In the genomic region with DNA sequence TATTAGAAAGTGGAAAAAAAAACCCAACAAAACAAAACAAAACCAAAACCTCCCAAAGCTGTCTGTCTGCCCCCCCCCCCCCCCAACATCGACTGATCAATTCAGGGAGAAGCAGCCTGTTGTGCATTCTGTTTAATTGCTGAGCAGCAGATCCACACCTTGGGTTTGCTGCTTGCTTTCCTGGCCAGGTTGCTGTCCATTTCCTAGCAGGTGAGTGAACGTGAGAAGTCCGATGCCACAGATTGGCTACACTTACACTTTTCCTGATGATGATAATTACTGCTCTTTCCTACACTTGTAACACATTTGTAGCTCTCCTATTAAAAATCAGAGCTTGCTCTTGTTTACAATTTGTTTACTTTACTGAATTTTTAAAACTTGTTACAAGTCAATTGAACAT, we compare ENCODE assay signal across 17 mouse cellular contexts. TPM values are rescaled to one million over a fixed set of nuclear protein-coding genes. Genes with fewer than 3 reads are reported as not detected.
DNase-seq lines count a peak whose midpoint lies in the region; ATAC-seq and TF ChIP-seq lines count a peak whose summit lies in the region.
"Had no signal": no experiment of that assay in that cellular context is flagged by ENCODE, and none has a peak within 500 bp of the region (broad histone marks: within the 10 kb centered on the region; RNA-seq: fewer than 3 reads in every experiment).

No protein-coding gene starts in this region.

- H3K27me3 ChIP-seq in hindbrain, embryonic 10.5 days (ENCODE audit: insufficient read depth, poor library complexity, severe bottlenecking) = no peaks in the 10 kb centered on the region
- H3K27me3 ChIP-seq in hindbrain, embryonic 14.5 days (ENCODE audit: control insufficient read depth, insufficient read depth, low read length) = no peaks in the 10 kb centered on the region
- H3K27me3 ChIP-seq in lung, embryonic 14.5 days (ENCODE audit: insufficient read depth, low read length) = no peaks in the 10 kb centered on the region
- peaks cover 37% of the 10 kb centered on the region for H3K27me3 ChIP-seq in intestine, postnatal 0 days (replicated peaks; ENCODE audit: control insufficient read depth, insufficient read depth, low read length)
- H3K27me3 ChIP-seq: heart, embryonic 13.5 days; neural tube, embryonic 12.5 days had no signal

- H3K9me3 ChIP-seq in hindbrain, embryonic 10.5 days = no peaks in the 10 kb centered on the region
- H3K9me3 ChIP-seq in hindbrain, embryonic 14.5 days (ENCODE audit: control insufficient read depth, low read length) = no peaks in the 10 kb centered on the region
- H3K9me3 ChIP-seq in lung, embryonic 14.5 days (ENCODE audit: low read depth, low read length) = no peaks in the 10 kb centered on the region
- no peaks in the 10 kb centered on the region for H3K9me3 ChIP-seq in intestine, postnatal 0 days (ENCODE audit: control insufficient read depth)
- H3K9me3 ChIP-seq: heart, embryonic 13.5 days; hindbrain, embryonic 15.5 days; neural tube, embryonic 12.5 days had no signal

- no peak for TF ChIP-seq CTCF in lung, embryonic 14.5 days (IDR thresholded peaks at IDR 0.05; ENCODE audit: low read depth)
- TF ChIP-seq CTCF in intestine, postnatal 0 days (IDR thresholded peaks at IDR 0.05; ENCODE audit: low read depth) = no peak

- ATAC-seq in hindbrain, embryonic 14.5 days (ENCODE audit: low FRiP score) = no peak
- ATAC-seq in lung, embryonic 14.5 days (ENCODE audit: insufficient read depth) = no peak
- ATAC-seq in intestine, postnatal 0 days = no peak
- ATAC-seq: activated CD4-positive, CD25-positive, alpha-beta regulatory T cell, adult 4 months had no signal

- 0 out of 2 replicates have a peak overlapping the region, but pooled peaks have one; percentile 11 for H3K4me3 ChIP-seq in hindbrain, embryonic 10.5 days
- no peak overlapping the region for H3K4me3 ChIP-seq in hindbrain, embryonic 14.5 days (replicated peaks; ENCODE audit: low read length)
- H3K4me3 ChIP-seq in lung, embryonic 14.5 days (ENCODE audit: low read depth, low read length) = peak overlapping the region; percentile 16; the same call in 1 of the 2 replicates
- no peak overlapping the region for H3K4me3 ChIP-seq in intestine, postnatal 0 days (ENCODE audit: low read depth, low read length)

- H3K4me1 ChIP-seq in hindbrain, embryonic 10.5 days (replicated peaks) = peaks cover 34% of the 10 kb centered on the region
- H3K4me1 ChIP-seq in hindbrain, embryonic 14.5 days (replicated peaks; ENCODE audit: control insufficient read depth, insufficient read depth, low read length) = peaks cover 14% of the 10 kb centered on the region; the same call in 1 of the 2 replicates
- H3K4me1 ChIP-seq in lung, embryonic 14.5 days (ENCODE audit: insufficient read depth) = peaks cover 9% of the 10 kb centered on the region; the same call in 1 of the 2 replicates
- H3K4me1 ChIP-seq in intestine, postnatal 0 days (replicated peaks; ENCODE audit: control insufficient read depth, insufficient read depth, low read length) = no peaks in the 10 kb centered on the region

- H3K4me2 ChIP-seq in hindbrain, embryonic 14.5 days (replicated peaks) = no peak overlapping the region
- peak overlapping the region; percentile 57 for H3K4me2 ChIP-seq in lung, embryonic 14.5 days
- peak overlapping the region; percentile 41; the same call in 1 of the 2 replicates for H3K4me2 ChIP-seq in intestine, postnatal 0 days (replicated peaks; ENCODE audit: low read depth)

- no peak overlapping the region for H3K27ac ChIP-seq in hindbrain, embryonic 10.5 days
- H3K27ac ChIP-seq in hindbrain, embryonic 14.5 days = no peak overlapping the region
- 0 out of 2 replicates have a peak overlapping the region, but pooled peaks have one; percentile 63 for H3K27ac ChIP-seq in lung, embryonic 14.5 days (ENCODE audit: low read depth)
- H3K27ac ChIP-seq in intestine, postnatal 0 days (ENCODE audit: low read depth, low read length) = no peak overlapping the region; the same call in 1 of the 2 replicates

- no peaks in the 10 kb centered on the region for H3K36me3 ChIP-seq in hindbrain, embryonic 10.5 days
- H3K36me3 ChIP-seq in hindbrain, embryonic 14.5 days (replicated peaks; ENCODE audit: control insufficient read depth, insufficient read depth) = no peaks in the 10 kb centered on the region
- no peaks in the 10 kb centered on the region for H3K36me3 ChIP-seq in lung, embryonic 14.5 days (ENCODE audit: insufficient read depth)
- H3K36me3 ChIP-seq in intestine, postnatal 0 days (ENCODE audit: control insufficient read depth, insufficient read depth) = no peaks in the 10 kb centered on the region
- H3K36me3 ChIP-seq: heart, embryonic 13.5 days; hindbrain, embryonic 15.5 days; neural tube, embryonic 12.5 days had no signal

- DNase-seq in hindbrain, embryonic 10.5 days (ENCODE audit: low spot score) = no peak
- no peak for DNase-seq in hindbrain, embryonic 14.5 days (ENCODE audit: low spot score)
- DNase-seq in lung, embryonic 14.5 days = peak; percentile 27
- no peak for DNase-seq in lung, postnatal 10 days
- DNase-seq in adipocyte (ENCODE audit: low spot score) = peak; percentile 35
- no peak for DNase-seq in T-cell, adult 2 months (ENCODE audit: low spot score)
- DNase-seq in urinary bladder, postnatal 4 days (ENCODE audit: low spot score in 2 of 2) = no peak
- DNase-seq: cerebellum, adult 9-11 months; gastrocnemius, postnatal 10 days; kidney, postnatal 25 days; right cerebral cortex, adult 18-20 months; thymus, postnatal 36 days had no signal

- WGBS in hindbrain, embryonic 10.5 days = 33% methylated on average over 3 of the region's 3 CpGs
- 42% methylated on average over 3 of the region's 3 CpGs for WGBS in hindbrain, embryonic 14.5 days
- WGBS in lung, embryonic 14.5 days = 46% methylated on average over 3 of the region's 3 CpGs
- 53% methylated on average over 3 of the region's 3 CpGs for whole genome bisulfite sequencing in intestine, postnatal 0 days

- no peak overlapping the region for H3K9ac ChIP-seq in hindbrain, embryonic 14.5 days
- peak overlapping the region; percentile 30; the same call in 1 of the 2 replicates for H3K9ac ChIP-seq in lung, embryonic 14.5 days
- no peak overlapping the region for H3K9ac ChIP-seq in intestine, postnatal 0 days (ENCODE audit: low read depth, low read length)
- H3K9ac ChIP-seq: neural tube, embryonic 12.5 days had no signal

RNA-seq across cellular contexts. Expression of a gene that starts 0.9 kb away (rescaled TPM):
- polyA plus RNA-seq in hindbrain, embryonic 10.5 days (2016; fragmentation: Nextera tagmentation; extraction: Ambion mirVana) = 49.3 and 54.1 TPM in 2 replicates
- polyA plus RNA-seq in hindbrain, embryonic 14.5 days (2014; fragmentation: Nextera tagmentation; extraction: Ambion mirVana) = 38.8 and 41.9 TPM in 2 replicates
- 90.1 and 90.4 TPM in 2 replicates for polyA plus RNA-seq in lung, embryonic 14.5 days (2014; fragmentation: Nextera tagmentation; extraction: Ambion mirVana)
- polyA plus RNA-seq in intestine, postnatal 0 days (2015; fragmentation: Nextera tagmentation; extraction: Ambion mirVana) = 13.1 and 14.2 TPM in 2 replicates

Comparison
In these comparisons a context has a peak if more than half of its experiments do, and no peak if none do; other contexts are left out.
1. DNase-seq: peak in lung, embryonic 14.5 days (single experiment) and adipocyte (single experiment); none in hindbrain, embryonic 10.5 days (single experiment), hindbrain, embryonic 14.5 days (single experiment), lung, postnatal 10 days (single experiment), T-cell, adult 2 months (single experiment) and urinary bladder, postnatal 4 days (0 of 2).
2. H3K4me3 ChIP-seq: peak in hindbrain, embryonic 10.5 days (single experiment) and lung, embryonic 14.5 days (single experiment); none in hindbrain, embryonic 14.5 days (single experiment) and intestine, postnatal 0 days (single experiment).